Mouse (Mus musculus): ENCODE results near the gene Osbp2.

Gene Osbp2

GRCm38 (mm10) chr11:3860361-3860760 lies 3.3 kb downstream of the Osbp2 start:
- DNase-seq, result peak; percentile 51

- DNase-seq, result no peak
Measured at GRCm38 (mm10) chr11:3859778-3860177, 3.9 kb downstream of the Osbp2 start.

- DNase-seq, result peak; percentile 53
Measured at GRCm38 (mm10) chr11:3857902-3858301, 5.8 kb downstream of the Osbp2 start.

GRCm38 (mm10) chr11:3855846-3856245 lies 7.9 kb downstream of the Osbp2 start:
- DNase-seq, result peak; percentile 72

GRCm38 (mm10) chr11:3854156-3854555 lies 9.5 kb downstream of the Osbp2 start:
- DNase-seq, result peak; percentile 70

- peak; percentile 98 for DNase-seq
Measured at GRCm38 (mm10) chr11:3853481-3854034, 10.1 kb downstream of the Osbp2 start.

GRCm38 (mm10) chr11:3853031-3853430 lies 10.7 kb downstream of the Osbp2 start:
- DNase-seq, result no peak

- DNase-seq, result no peak
Measured at GRCm38 (mm10) chr11:3851872-3852271, 11.8 kb downstream of the Osbp2 start.

- DNase-seq, result peak; percentile 57
Measured at GRCm38 (mm10) chr11:3850746-3851277, 12.9 kb downstream of the Osbp2 start.

- DNase-seq, result no peak
Measured at GRCm38 (mm10) chr11:3850315-3850614, 13.4 kb downstream of the Osbp2 start.

- peak; percentile 55 for DNase-seq
Measured at GRCm38 (mm10) chr11:3849469-3850314, 14.0 kb downstream of the Osbp2 start.

- no peak for DNase-seq
Measured at GRCm38 (mm10) chr11:3846351-3846750, 17.4 kb downstream of the Osbp2 start.

- DNase-seq, result no peak
Measured at GRCm38 (mm10) chr11:3843943-3844734, 19.6 kb downstream of the Osbp2 start.

- DNase-seq, result no peak
Measured at GRCm38 (mm10) chr11:3835271-3835670, 28.4 kb downstream of the Osbp2 start.

GRCm38 (mm10) chr11:3834421-3835098 lies 29.1 kb downstream of the Osbp2 start:
- DNase-seq, result no peak

GRCm38 (mm10) chr11:3833544-3834420 lies 29.9 kb downstream of the Osbp2 start:
- peak; percentile 63 for DNase-seq

GRCm38 (mm10) chr11:3832193-3832901 lies 31.4 kb downstream of the Osbp2 start:
- DNase-seq, result peak; percentile 70

GRCm38 (mm10) chr11:3829736-3830135 lies 34.0 kb downstream of the Osbp2 start:
- peak; percentile 55 for DNase-seq

- DNase-seq, result peak; percentile 48
Measured at GRCm38 (mm10) chr11:3824138-3824537, 39.6 kb downstream of the Osbp2 start.

GRCm38 (mm10) chr11:3823378-3823777 lies 40.3 kb downstream of the Osbp2 start:
- DNase-seq, result peak; percentile 49

Measured in cerebellum, adult 9-10 months (tissue).